Mouse (Mus musculus) mammary gland, adult 2 months (tissue): Measurements from ENCODE around the gene Olfr113. TPM values are rescaled to one million over a fixed set of nuclear protein-coding genes. Genes with fewer than 3 reads are reported as not detected.

Experiments used
- polyA plus RNA-seq: library from polyadenylated mRNA; depleted of rRNA; stranded (reverse); fragments of >200 nt; gene quantifications from 2 replicates; pipeline ENCODE4 v1.2.3, GENCODE M21; 2012; ENCODE audit warnings: low replicate concordance; rRNA removed

Gene Olfr113
- not detected in 2 replicates for polyA plus RNA-seq

DNA sequence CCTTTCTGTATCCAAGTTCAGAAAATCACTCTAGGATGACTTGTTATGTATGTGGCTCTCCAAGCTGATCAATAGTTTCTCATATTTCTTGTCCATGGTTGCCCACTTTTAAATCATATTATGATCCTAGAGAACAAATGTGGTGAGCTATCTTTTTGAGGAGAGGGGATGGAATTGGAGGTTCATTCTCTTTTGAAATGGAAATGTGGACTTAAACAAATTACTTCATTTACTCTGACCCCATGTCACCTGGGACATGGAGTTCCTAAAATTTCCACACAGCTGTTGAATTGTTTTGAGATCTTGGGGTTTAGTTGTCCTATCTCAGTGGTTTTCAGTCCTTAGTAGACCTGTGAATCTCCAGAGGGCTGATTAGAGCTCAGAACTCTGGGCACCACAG, at the start of gene Olfr113:
Gene Olfr113, minus strand, starts transcription at position 101 of the 400 bp plus-strand sequence.

DNA sequence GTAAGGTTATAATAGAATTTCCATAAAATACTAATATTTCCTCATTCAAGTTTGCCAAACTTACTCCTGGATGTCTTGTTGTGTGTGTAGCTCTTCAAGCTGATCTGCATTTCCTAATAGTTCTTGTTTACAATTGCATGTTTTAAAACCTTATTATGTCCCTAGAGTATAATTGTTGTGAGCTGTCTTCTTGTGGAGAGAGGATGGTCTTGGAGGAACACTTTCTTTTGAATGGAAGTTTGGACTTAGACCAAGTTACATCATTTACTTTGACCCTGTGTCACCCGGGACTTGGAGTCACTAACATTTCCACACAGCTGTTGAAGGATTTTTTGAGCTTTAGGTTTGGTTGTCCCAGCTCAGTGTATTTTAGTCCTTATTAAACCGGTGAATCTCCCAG, 49.5 kb upstream of the Olfr113 start, which contains the start of the genes Olfr115 and Olfr116:
Gene Olfr115, minus strand, starts transcription at position 101 of the 400 bp plus-strand sequence.
Gene Olfr116, minus strand, starts transcription at position 191 of the 400 bp plus-strand sequence.

GRCm38 (mm10) chr17:37592643-37593042, 15.2 kb upstream of the Olfr113 start, which contains the start of gene Olfr114:
Gene Olfr114 (minus strand): TSS chr17:37592743.

DNA sequence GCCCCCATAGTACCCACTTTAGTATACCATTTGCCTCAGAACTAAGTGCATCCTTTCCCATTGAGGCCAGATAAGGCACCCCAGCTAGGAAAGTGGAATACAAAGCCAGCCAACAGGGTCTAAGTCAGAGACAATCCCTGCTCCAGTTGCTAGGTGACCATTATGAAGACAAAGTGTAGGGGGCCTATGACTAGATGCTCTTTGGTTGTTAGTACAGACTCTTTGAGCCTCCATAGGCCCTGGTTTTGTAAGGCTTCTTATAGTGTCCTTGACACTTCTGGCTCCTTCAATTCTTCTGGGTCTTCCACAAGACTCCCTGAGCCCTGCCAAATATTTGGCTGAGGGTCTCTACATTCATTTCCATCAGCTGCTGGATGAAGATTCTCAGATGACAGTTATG, 8.1 kb downstream of the Olfr113 start, which contains the start of gene Olfr112:
Gene Olfr112, minus strand, starts transcription at position 101 of the 400 bp plus-strand sequence.

Other genes starting within 250 kb of the Olfr113 start
- gene Olfr103, start 238.0 kb downstream of the Olfr113 start, polyA plus RNA-seq, result not detected in 2 replicates
- not detected in 2 replicates for gene Olfr104-ps, start 218.1 kb downstream of the Olfr113 start, polyA plus RNA-seq
- not detected in 2 replicates for gene Olfr105-ps, start 198.6 kb downstream of the Olfr113 start, polyA plus RNA-seq
- not detected in 2 replicates for gene Olfr106-ps, start 187.3 kb downstream of the Olfr113 start, polyA plus RNA-seq
- gene Olfr107, start 178.4 kb downstream of the Olfr113 start, polyA plus RNA-seq, result not detected in 2 replicates
- gene Olfr108, start 132.2 kb downstream of the Olfr113 start, polyA plus RNA-seq, result not detected in 2 replicates
- not detected in 2 replicates for gene Olfr109, start 118.7 kb downstream of the Olfr113 start, polyA plus RNA-seq
- gene H2-M2, start 94.1 kb downstream of the Olfr113 start, polyA plus RNA-seq, result 13.9 and 17.2 TPM in 2 replicates
- 0.19 and 0.23 TPM in 2 replicates for gene Olfr110, start 85.2 kb downstream of the Olfr113 start, polyA plus RNA-seq
- 0.22 and 0.52 TPM in 2 replicates for gene Olfr111, start 69.6 kb downstream of the Olfr113 start, polyA plus RNA-seq
- not detected in 2 replicates for gene Olfr112, start 8.2 kb downstream of the Olfr113 start, polyA plus RNA-seq
- not detected in 2 replicates for gene Olfr114, start 15.1 kb upstream of the Olfr113 start, polyA plus RNA-seq
- gene Olfr115, start 49.4 kb upstream of the Olfr113 start, polyA plus RNA-seq, result not detected in 2 replicates
- gene Olfr116, start 49.5 kb upstream of the Olfr113 start, polyA plus RNA-seq, result not detected in 2 replicates
- not detected in 2 replicates for gene Olfr117, start 86.1 kb upstream of the Olfr113 start, polyA plus RNA-seq
- not detected in 2 replicates for gene Olfr118, start 89.3 kb upstream of the Olfr113 start, polyA plus RNA-seq
- gene Olfr119, start 118.9 kb upstream of the Olfr113 start, polyA plus RNA-seq, result not detected in 2 replicates
- gene Olfr120, start 144.1 kb upstream of the Olfr113 start, polyA plus RNA-seq, result not detected in 2 replicates
- not detected in 2 replicates for gene Olfr121, start 171.2 kb upstream of the Olfr113 start, polyA plus RNA-seq
- gene Olfr122, start 190.9 kb upstream of the Olfr113 start, polyA plus RNA-seq, result not detected in 2 replicates
- not detected in 2 replicates for gene Olfr123, start 215.9 kb upstream of the Olfr113 start, polyA plus RNA-seq
- gene Olfr124, start 222.2 kb upstream of the Olfr113 start, polyA plus RNA-seq, result not detected in 2 replicates